Mouse (Mus musculus) left cerebral cortex, adult 11 months (tissue): ENCODE results near the gene Plekha3.
A peak's percentile ranks its signal among the peaks of the same experiment; 100 is the strongest.

ENCODE experiments used
- DNase-seq: peaks from one replicate; pipeline ENCODE4 v3.0.0; 2022; ENCODE audit warnings: low spot score

Gene Plekha3

DNA sequence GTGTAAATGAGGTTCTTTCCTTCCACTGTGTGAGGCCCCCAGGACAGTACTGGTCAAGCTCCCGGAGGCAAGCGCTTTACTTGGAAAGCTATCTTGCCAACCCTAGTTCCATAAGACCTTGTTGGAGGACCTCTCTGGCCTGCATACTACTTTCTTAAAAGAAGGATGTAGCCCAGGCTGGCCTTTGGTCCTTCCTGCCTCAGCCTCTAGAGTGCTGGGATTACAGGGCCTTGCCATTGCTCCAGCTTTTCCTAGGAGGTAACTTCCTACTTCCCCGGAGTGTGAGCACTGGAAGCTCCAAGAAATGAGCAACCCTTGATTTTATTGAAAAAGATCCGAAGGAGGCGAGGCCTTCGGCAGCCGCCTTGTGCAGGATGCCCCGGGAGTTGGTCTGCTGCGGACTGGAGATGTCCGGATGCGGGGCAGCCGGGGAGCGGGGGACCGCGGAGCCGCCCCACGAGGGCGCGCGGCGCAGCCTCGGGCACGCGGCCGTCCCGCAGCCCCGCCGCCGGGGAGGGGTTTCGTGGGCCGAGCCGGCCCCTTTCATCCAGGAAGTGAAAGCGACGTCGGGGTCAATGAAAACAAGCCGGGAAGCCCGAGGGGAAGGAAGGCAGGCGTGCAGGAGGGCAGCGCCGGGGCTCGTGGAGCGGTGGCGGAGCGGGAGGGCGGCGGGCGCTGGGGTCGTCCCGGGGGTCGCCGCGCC, at the start of gene Plekha3:
TSS of gene Plekha3 (plus strand) at position 557 of the 703 bp plus-strand sequence.
- peak; percentile 57 for DNase-seq

DNA sequence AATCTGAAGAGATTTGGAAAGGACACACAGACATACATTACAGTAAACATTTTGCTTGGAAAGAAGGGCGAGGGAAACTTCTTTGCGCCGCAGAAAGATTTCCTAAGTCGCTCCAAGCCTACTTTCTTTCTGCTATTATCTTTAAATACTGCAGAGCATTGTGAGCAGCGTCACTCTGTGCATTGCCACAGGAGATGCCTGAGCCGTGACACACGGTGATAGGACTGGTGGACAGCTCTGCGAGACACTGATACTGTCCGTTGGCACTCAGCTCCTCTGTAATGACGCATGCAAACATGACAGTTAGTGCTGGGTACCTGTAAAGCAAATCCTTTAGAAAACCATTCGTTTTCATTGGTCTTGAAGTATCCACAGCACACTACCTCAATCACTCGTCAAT, 44.8 kb upstream of the Plekha3 start:
- no peak for DNase-seq

DNA sequence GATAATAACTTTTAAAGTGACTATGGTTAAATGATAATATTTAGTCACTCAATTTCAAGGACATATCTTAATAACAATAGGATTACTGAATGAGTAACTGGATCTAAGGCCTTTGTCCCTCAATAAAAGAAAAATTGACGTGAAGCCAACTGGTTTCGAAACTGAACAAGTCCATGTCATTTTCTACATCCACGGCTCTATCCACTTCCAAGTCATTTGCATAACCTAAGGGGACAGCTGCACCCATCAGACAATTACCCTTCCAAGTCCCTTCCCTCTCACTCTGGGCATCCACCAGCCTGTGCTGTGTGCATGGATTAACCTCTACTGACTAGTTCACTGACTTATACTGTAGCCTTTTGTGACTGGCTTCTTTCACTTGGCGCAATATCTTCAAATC, 43.5 kb upstream of the Plekha3 start:
- DNase-seq: no peak

DNA sequence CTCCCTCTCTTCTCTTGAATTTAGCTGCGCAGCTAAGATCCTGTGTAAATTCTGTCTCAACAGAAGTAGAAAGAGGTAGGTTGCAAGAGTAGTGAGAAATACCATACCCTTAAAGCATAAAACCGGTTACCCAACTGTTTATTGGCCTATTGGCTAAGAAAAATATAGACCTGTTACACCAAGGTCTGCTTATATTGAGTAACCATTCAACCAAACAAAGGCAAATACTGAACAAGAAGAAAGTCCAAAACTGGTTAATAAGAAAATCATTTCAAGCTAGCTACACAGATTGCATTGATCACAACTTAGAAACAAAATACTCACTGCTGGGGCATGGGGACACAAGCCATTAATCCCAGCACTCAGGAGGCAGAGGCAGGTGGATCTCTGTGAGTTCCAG, 35.4 kb upstream of the Plekha3 start:
- no peak for DNase-seq

DNA sequence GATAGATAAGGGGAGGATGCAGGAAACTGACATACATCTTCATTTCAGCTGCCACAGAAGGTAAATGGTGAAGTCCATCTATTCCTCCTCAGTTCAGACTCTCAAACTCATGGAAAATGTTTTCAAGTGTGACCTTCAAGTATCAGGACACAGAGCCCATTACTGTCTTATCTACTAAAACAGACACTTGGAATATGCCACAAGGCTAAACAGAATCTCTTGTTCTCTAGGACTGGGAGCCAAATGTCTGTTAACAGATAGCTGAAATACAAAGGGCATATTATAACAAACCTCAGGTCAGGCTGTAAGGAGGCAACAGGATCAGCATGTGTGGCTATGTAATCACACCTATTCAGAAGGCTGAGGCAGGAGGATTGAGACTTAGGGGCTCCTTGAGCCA, 31.3 kb upstream of the Plekha3 start:
- DNase-seq: no peak

DNA sequence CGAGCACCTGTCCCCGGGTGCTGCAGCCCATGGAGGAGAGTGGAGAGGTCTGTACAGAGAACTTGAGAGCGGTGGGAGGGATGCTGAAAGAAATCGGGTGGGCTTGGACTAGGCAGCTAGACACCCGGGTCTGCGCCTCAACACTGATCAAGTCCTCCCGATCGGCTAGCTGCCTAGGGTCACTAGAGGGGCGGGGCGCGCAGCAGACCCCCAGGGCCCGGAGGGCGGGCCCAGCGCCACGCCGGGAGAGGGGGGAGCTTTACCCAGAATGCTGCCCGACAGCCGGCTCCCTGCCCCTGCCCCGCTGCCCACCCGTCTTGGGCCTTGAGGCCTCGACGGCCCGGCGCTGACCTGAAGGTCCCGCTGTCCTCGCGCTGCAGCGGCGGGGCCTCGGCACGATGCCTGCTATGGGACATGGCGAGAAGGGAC, 27.6 kb upstream of the Plekha3 start:
- DNase-seq: no peak

DNA sequence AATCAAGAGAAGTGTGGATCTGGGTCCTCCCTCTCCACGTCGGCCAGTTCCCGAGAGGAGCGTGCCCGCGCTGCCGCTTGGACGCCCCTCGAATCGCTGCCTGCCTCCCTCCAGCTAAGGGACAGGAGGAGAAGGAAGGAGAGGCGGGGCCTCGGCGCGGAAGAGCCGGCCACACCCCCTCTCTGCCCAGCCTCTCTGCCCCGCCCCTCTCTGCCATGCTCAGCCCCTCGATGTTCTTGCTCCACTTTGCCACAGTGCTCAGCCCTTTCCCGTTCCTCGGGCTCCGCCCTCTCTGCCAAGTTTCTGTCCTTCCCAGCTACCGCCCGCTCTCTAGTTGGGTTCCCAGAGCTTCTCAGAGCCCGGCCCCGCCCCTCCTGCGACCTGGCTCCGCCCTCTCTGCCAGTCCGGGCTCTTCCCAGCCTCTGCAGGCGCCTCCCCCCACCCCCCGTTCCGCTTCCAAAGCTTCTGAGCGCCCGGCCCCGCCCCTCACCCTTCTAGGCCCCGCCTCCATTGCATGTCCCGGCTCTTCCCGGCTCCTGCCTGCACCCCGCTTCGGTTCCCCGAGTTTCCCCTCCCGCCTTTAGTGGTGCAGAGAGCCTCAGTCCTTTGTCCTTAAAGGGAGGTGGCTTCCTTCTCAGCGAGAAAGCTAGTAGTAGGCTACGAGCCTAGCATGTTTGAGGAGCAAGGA, 27.1 kb upstream of the Plekha3 start, which contains the start of the genes Prkra and Pjvk:
TSS of gene Prkra (minus strand) at position 133 of the 688 bp plus-strand sequence.
TSS of gene Pjvk (plus strand) at position 594 of the 688 bp plus-strand sequence.
- DNase-seq: peak; percentile 93

DNA sequence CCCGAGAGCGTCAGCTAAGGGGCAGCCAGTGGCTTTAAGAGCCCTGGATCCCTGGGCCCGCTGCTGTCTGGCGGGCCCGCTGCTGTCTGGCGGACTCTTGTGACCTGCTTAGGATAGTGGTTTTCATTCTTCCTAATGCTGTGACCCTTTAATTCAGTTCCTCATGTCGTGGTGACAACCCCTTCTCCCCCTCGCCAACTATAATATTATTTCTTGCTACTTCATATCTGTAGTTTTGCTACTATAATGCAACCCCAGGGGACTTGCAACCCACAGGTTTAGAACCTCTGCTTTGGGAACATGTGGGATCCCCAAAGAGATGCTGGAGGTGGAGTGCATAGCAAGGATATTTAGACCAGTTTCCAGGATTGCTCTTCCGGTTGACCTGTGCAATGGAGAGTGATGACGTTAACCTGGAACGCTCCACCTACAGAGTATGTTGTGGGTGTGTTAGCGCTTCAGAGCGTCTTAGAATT, 26.4 kb upstream of the Plekha3 start:
- DNase-seq: no peak

DNA sequence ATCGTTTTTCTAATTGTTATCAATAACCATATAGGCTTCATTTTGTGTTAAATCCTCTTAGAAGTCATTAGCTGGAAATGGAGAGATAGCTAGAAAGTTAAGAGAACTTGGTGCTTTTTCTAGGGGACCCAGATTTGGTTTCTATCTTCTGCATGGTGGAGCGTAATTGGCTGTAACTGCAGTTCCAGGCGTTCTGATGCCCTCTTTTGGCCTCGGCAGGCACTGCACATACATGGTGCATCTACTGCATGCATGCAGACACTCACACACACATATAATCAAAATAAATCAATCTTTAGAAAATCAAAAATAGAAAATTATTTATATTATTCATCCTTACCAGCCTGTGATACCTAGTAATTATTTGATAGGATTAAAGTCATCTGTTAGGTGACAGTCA, 22.0 kb upstream of the Plekha3 start:
- no peak for DNase-seq

DNA sequence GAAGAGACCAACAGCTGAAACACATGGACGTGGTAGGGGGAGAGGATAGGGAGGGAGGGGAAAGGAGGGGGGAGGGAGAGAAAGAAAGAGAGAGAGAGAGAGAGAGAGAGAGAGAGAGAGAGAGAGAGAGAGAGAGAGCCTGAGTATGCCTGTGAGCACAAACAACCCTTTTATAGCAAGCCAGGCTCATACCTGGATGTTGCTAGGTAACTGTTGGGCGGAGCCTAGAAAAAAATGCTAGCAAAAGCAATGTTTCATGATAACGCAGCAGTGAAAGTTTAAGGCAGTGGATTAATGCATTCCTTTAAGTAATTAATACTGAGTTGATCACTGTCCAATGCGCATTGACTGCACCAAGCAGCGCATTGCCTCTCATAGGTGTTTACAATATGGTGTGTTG, 20.4 kb upstream of the Plekha3 start:
- DNase-seq: no peak

DNA sequence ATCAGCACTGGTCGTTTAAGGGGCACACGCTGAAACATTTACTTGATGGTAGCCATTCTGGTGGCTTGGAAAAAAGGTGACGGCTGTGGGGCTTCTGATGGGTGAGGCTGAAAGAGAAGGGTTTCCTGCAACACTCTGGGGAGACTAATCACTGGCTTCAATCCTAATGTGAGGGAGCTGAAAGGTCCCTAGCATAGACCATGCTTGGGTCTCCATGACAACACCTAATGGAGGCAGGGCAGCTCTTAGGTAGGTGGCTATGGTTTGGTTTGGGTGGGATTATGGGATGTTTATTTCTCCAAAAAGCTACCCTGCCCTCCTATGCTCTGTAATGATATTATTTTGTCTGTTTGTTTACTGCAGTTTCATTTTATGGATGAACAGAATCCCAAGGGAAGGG, 19.6 kb upstream of the Plekha3 start:
- DNase-seq: no peak

DNA sequence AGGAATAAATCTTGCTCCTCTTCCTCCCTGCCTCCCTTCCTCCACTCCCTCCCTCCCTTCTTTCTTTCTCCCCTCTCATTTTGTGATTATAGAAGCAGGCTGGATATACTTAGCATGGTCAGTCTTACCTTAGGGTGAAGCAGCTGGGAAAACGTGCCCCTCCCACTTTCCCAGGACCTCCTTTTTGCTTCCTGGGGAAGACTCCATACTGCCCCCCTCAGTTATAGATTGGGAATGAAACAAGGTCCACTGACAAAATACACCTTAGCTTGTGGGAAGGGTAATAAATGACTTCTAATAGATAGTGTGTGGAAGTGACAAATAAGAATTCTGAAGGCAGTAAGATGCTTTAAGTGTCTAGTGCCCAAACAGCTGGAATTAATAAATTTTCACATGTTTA, 19.1 kb upstream of the Plekha3 start:
- DNase-seq: no peak

DNA sequence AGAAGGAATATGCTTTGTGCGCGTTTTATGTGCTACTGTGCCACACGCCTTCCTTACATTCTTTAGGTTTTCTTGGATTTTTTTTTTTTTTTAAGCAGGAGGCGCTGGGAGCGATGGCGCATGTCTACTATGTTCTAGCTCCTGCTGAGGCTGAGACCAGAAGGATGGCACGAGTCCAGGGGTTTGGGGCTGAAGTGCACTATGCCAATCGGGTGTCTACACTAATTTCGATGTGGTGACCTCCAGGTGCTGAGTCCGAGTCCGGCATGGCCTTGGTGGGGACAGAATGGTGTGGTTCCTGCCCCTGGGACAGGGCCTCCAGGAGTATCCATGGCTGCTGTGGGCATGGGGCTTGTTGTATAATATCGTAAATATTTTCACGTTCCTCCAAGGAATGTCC, 16.5 kb upstream of the Plekha3 start:
- DNase-seq: no peak

DNA sequence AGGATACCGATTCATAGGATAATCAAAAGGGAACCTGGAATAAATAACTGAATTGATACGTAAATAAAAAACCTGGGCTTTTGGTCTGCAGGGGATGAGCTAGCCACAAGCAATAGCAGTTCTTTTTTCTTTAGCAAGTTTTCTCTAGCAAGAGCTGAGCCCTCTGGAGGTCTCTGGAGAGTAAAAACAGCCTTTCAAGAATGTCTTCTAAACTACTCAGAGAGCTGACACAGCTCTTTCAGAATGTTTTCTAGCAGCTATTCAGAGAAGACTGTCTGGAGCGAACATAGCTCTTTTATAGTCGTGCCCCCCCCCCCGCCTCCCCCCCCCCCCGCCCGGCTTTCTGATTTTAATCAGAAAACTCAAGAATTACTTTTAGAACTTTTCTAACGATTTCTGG, 15.7 kb upstream of the Plekha3 start:
- DNase-seq: no peak

DNA sequence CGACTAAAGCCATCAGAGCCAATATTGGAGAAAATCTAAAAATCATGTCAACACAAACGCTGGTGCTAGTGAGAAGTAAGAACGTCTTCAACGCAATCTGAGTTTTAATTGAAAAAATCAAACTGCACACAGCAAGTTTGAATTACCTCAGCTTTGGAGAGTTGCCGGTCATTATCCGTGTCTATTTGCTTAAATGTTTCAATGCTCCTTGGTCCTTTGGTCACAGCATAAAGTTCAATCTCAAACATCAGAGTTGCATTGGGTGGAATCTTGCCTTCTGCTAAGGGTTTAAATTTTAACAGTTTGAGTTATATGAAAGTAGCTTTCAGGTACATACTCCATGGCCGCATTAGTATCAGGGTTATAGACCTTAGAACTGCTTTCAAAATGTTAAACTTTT, 9.6 kb upstream of the Plekha3 start:
- no peak for DNase-seq

DNA sequence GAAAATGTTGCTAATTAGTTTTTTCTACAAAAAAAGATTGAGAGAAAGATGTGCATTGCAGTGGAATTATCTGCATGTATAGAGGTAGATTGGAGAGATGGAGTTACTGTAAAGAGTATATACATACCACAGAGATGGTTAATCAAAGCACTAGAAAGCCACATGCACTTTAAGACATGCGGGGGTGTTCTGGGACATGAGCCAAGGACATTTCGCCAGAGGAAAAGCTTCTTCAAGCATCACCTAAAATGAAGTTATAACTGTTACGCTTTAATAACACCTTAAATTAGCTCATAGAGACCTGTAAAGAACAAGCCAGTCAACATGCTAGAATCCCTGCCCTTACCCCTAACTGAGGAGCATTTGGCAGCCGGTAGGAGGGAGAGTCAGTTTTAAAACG, 7.9 kb upstream of the Plekha3 start:
- no peak for DNase-seq

DNA sequence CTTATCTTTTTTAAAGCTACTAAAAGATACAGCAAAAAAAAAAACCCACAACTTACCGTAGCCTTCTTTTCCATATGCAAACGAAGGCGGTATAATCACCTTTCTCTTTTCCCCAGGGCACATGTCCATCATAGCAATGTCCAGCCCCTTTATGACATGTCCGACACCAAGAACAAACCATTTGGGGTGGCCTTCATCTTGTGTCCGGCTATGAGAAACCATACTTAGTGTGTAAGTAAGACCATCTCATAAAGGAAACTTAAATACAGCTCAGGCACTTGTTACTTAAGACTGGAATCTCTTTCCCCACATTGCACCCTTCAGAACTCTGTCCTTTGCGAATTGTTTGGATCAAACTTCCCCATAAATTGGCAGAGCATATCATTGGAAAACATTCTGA, 3.4 kb upstream of the Plekha3 start:
- DNase-seq: no peak

DNA sequence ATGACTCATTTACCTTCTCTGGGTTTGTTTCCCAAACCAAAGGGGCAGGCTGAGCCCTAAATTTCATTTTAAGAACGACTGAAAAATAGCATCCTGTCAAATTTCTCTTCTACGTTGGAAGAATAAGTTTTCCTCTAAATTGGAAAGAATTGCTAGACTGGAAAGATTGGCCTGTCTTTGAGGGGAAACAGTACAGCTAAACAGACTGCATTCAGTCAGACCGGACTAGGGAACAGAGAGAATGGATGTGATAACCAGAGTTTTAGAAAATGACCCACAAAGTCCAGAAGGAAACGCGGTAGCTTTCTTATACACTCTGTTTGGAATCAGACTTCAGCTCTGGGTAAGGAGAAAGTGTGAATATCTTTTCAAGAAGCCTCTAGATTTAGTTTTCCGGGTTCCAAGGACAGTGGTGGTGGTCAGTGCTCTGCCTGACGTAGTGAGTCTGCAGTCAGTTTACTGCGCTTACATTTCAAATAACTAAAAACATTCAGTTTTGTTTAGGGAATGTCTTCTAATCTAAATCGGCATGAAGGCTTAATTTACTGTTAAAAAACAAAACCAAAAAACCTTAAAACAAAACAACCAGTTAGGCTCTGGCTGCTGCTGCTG, 2.8 kb upstream of the Plekha3 start:
- DNase-seq: no peak

DNA sequence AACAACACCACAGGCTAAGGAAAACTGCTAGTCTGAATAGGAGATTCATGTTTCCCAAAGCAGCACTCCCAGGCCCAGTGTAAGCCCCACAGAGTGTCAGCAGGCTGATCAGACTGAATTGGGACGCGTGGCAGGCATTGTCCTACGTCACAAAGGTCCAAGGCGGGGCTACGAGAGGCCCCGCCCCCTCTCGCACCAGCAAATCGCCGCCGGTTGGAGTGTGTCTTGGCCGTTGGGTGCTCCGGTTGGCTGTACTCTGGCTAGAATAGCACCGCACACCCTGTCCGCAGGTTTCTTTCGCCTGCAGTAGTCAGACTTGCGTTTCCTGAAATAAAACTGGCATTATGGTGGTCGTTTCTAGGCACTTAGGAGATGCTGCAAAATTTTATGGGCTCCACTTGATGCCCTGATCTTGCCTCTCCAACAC, 2.1 kb upstream of the Plekha3 start, which contains the start of gene Fkbp7:
TSS of gene Fkbp7 (minus strand) at position 151 of the 427 bp plus-strand sequence.
- DNase-seq: peak; percentile 79

DNA sequence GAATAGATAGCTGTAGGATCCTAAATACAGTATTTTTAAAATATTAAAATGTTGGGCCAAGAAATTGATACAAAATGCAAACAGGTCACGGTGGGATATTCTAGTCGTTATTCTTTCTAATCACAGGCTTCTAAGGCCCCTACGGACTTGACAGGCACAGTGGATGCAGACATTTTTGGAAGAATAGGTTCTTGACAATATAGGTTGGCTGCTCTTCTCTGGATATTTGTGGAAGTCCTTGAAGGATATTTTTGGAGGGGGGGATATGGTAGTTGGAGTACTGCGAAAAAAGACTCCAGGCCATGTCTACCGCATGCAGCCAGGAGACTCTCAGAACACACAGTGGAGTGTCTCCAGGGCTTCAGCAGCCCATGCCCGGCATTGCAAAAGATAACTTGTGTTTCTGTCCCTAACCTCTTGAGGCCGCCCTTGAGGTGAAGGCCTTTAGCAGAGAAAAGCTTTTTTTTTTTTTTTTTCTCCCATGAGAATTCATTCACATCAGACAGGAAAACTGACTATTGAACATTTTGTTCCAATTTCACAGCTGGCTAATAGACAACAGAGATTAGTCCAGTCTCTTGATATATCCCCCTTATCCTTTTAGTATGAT, 1.5 kb upstream of the Plekha3 start:
- no peak for DNase-seq

DNA sequence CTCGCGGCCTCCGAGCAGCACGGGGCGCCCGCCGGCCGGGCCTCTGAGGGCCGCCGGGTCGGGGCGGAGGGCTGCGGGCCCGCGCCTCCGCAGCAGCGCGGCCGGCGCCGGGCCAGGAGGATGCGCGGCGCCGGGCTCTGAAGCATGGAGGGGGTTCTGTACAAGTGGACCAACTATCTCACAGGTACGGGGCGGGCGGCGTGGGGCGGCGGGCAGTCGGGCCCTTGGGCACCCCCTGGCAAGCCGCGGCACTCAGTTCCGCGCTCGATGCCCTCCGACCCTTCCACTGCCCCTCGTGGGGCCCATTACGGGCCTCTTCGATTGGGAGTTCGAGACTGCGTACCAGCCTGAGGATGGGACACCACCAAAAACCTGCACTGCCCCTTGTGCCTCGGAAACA, 370 bp downstream of the Plekha3 start:
- no peak for DNase-seq

DNA sequence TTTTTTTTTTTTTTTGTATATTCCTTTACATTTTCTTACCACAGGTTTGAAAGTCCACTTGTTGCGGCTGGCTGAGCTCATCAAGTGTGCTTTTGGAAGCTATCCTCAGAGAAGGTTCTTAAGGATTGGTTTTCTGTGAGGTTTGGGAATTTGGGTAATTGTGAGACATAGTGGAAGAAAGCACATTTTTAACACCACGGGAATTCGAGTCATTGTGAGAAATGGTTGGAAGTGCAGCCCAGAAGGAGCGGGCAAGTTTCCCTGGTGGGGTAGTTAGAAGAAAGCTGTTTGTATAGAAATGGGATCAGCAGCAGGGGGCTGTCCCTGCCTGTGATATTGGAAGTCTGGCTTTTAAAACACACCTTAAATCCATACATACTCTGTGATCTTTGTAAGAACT, 868 bp downstream of the Plekha3 start:
- DNase-seq: no peak
